Comparison of ENCODE assay signal across 8 mouse cellular contexts in genomic region chr10:81401205-81401520, GRCm38 (mm10). TPM values are rescaled to one million over a fixed set of nuclear protein-coding genes. Genes with fewer than 3 reads are reported as not detected.
DNase-seq lines count a peak whose midpoint lies in the region; ATAC-seq and TF ChIP-seq lines count a peak whose summit lies in the region.

No protein-coding gene starts in this region.

- H3K27ac ChIP-seq in layer of hippocampus, adult 2 months, result peak overlapping the region; percentile 86
- H3K27ac ChIP-seq in embryonic facial prominence, embryonic 13.5 days, result peak overlapping the region; percentile 96
- H3K27ac ChIP-seq in intestine, embryonic 14.5 days (ENCODE audit: low read depth), result peak overlapping the region; percentile 86

- 31% methylated on average over 10 of the region's 10 CpGs for WGBS in embryonic facial prominence, embryonic 13.5 days
- WGBS in intestine, embryonic 14.5 days, result 35% methylated on average over 10 of the region's 10 CpGs

- no peak overlapping the region for H3ac ChIP-seq in myocyte (ENCODE audit: control insufficient read depth, insufficient read length)

- peak overlapping the region; percentile 44 for H3K4me2 ChIP-seq in embryonic facial prominence, embryonic 13.5 days
- H3K4me2 ChIP-seq in intestine, embryonic 14.5 days (ENCODE audit: low read length), result no peak overlapping the region
- H3K4me2 ChIP-seq in myocyte (ENCODE audit: low read depth), result no peak overlapping the region

- peaks cover 66% of the 10 kb centered on the region for H3K36me3 ChIP-seq in embryonic facial prominence, embryonic 13.5 days
- peaks cover 46% of the 10 kb centered on the region for H3K36me3 ChIP-seq in intestine, embryonic 14.5 days (ENCODE audit: control insufficient read depth, insufficient read depth, low read length)
- peaks cover 41% of the 10 kb centered on the region for H3K36me3 ChIP-seq in myocyte (ENCODE audit: control insufficient read depth, insufficient read depth)

- no peak for DNase-seq in layer of hippocampus, adult 2 months (ENCODE audit: low spot score in 2 of 2)
- DNase-seq in layer of hippocampus, postnatal 25 days (ENCODE audit: extremely low spot score in 1 of 2, low spot score in 1 of 2), result no peak
- no peak for DNase-seq in intestine, embryonic 14.5 days (ENCODE audit: low spot score)
- DNase-seq in retina, embryonic 14.5 days (ENCODE audit: low spot score), result no peak
- DNase-seq in gastrocnemius, adult 18-20 months (ENCODE audit: low spot score), result no peak
- DNase-seq in layer of hippocampus, postnatal 14 days (ENCODE audit: low spot score in 2 of 2), result no peak

- TF ChIP-seq POLR2A in myocyte (IDR thresholded peaks at IDR 0.05; ENCODE audit: insufficient read length, low read depth), result no peak

- no peaks in the 10 kb centered on the region for H3K9me3 ChIP-seq in embryonic facial prominence, embryonic 13.5 days
- no peaks in the 10 kb centered on the region for H3K9me3 ChIP-seq in intestine, embryonic 14.5 days (ENCODE audit: control insufficient read depth, low read length)

- no peaks in the 10 kb centered on the region for H3K79me2 ChIP-seq in myocyte (ENCODE audit: control insufficient read depth, insufficient read depth)

- peaks cover 56% of the 10 kb centered on the region for H3K4me1 ChIP-seq in embryonic facial prominence, embryonic 13.5 days
- H3K4me1 ChIP-seq in intestine, embryonic 14.5 days (replicated peaks; ENCODE audit: control insufficient read depth, insufficient read depth, low read length), result peaks cover 15% of the 10 kb centered on the region

- no peak for TF ChIP-seq CTCF in layer of hippocampus, adult 2 months (conservative IDR thresholded peaks at IDR 0.05)

- H3K27me3 ChIP-seq in embryonic facial prominence, embryonic 13.5 days, result no peaks in the 10 kb centered on the region; the same call in 1 of the 2 replicates
- H3K27me3 ChIP-seq in intestine, embryonic 14.5 days (replicated peaks; ENCODE audit: control insufficient read depth, insufficient read depth, low read length), result no peaks in the 10 kb centered on the region
- H3K27me3 ChIP-seq in myocyte (ENCODE audit: control insufficient read depth, insufficient read depth, insufficient read length), result no peaks in the 10 kb centered on the region

- no peak for ATAC-seq in embryonic facial prominence, embryonic 13.5 days (ENCODE audit: insufficient number of reproducible peaks, insufficient read depth, low FRiP score, low TSS enrichment, low read depth)
- peak; percentile 7; the same call in 1 of the 2 replicates for ATAC-seq in intestine, embryonic 14.5 days (replicated peaks; ENCODE audit: low FRiP score, low TSS enrichment, low read depth)

- no peak overlapping the region for H3K4me3 ChIP-seq in layer of hippocampus, adult 2 months
- no peak overlapping the region for H3K4me3 ChIP-seq in embryonic facial prominence, embryonic 13.5 days
- H3K4me3 ChIP-seq in intestine, embryonic 14.5 days (ENCODE audit: low read depth, low read length), result no peak overlapping the region
- H3K4me3 ChIP-seq in myocyte, result no peak overlapping the region

- H3K9ac ChIP-seq in embryonic facial prominence, embryonic 13.5 days, result peak overlapping the region; percentile 51; the same call in 1 of the 2 replicates
- no peak overlapping the region for H3K9ac ChIP-seq in intestine, embryonic 14.5 days (ENCODE audit: low read length)

TF ChIP-seq in myocyte, 11 proteins besides CTCF, POLR2A, EP300 and RAD21:
- peak; percentile 34 for TF ChIP-seq POLR2AphosphoS2 (IDR thresholded peaks at IDR 0.05; ENCODE audit: insufficient read length, low read depth)
- no peak for TF ChIP-seq MYOD1 (IDR thresholded peaks at IDR 0.05; ENCODE audit: control insufficient read depth in 1 of 3, insufficient read length in 2 of 3, low read depth in 2 of 3)
- TF ChIP-seq MYOG (IDR thresholded peaks at IDR 0.05; ENCODE audit: control insufficient read depth in 1 of 3, insufficient read depth in 1 of 3, insufficient read length in 2 of 3, low read depth in 2 of 3), result no peak
- TF ChIP-seq E2F4 (IDR thresholded peaks at IDR 0.05; ENCODE audit: insufficient read depth), result no peak
- TF ChIP-seq REST (IDR thresholded peaks at IDR 0.05; ENCODE audit: insufficient read depth, insufficient read length), result no peak

RNA-seq across cellular contexts. Expression of gene Smim24, which starts 8.3 kb away (rescaled TPM):
- 1 to 10 TPM; 1.9 to 2.1 TPM for total RNA-seq in layer of hippocampus, adult 2 months (2021)
- total RNA-seq in layer of hippocampus, postnatal 25 days (2021), result 1 to 10 TPM; 1.4 to 3.1 TPM
- polyA plus RNA-seq in embryonic facial prominence, embryonic 13.5 days (2015; fragmentation: Nextera tagmentation; extraction: Ambion mirVana), result 3.1 and 7.1 TPM in 2 replicates
- polyA plus RNA-seq in intestine, embryonic 14.5 days (2014; fragmentation: Nextera tagmentation; extraction: Ambion mirVana), result 99.8 and 125 TPM in 2 replicates
- polyA plus RNA-seq in myocyte (2012; fragmentation: generic; extraction: Trizol), result 0.30 TPM
- not detected for total RNA-seq in gastrocnemius, adult 18-20 months (2021)
- 1 to 10 TPM; 1.1 to 1.5 TPM for total RNA-seq in layer of hippocampus, postnatal 14 days (2021)

RNA-seq across cellular contexts. Expression of gene Gm48552, which starts 12.4 kb away (rescaled TPM):
- total RNA-seq in layer of hippocampus, adult 2 months (2021), result 1 to 10 TPM; 5.5 to 8.1 TPM
- 1 to 10 TPM; 3.2 to 4.7 TPM for total RNA-seq in layer of hippocampus, postnatal 25 days (2021)
- polyA plus RNA-seq in embryonic facial prominence, embryonic 13.5 days (2015; fragmentation: Nextera tagmentation; extraction: Ambion mirVana), result 1.2 and 1.5 TPM in 2 replicates
- polyA plus RNA-seq in intestine, embryonic 14.5 days (2014; fragmentation: Nextera tagmentation; extraction: Ambion mirVana), result 0.37 and 0.44 TPM in 2 replicates
- polyA plus RNA-seq in myocyte (2012; fragmentation: generic; extraction: Trizol), result 0.73 TPM
- under 1 TPM in 1 of 2 experiments, not detected in 1; 0.34 TPM for total RNA-seq in gastrocnemius, adult 18-20 months (2021)
- total RNA-seq in layer of hippocampus, postnatal 14 days (2021), result 1 to 10 TPM; 2.8 to 5.4 TPM

RNA-seq across cellular contexts. Expression of gene Gm48551, which starts 16.9 kb away (rescaled TPM):
- total RNA-seq in layer of hippocampus, adult 2 months (2021), result 1 to 10 TPM; 4.4 to 6.1 TPM
- total RNA-seq in layer of hippocampus, postnatal 25 days (2021), result 1 to 10 TPM; 2.6 to 3.7 TPM
- polyA plus RNA-seq in embryonic facial prominence, embryonic 13.5 days (2015; fragmentation: Nextera tagmentation; extraction: Ambion mirVana), result 4.1 and 5.0 TPM in 2 replicates
- 2.4 and 4.2 TPM in 2 replicates for polyA plus RNA-seq in intestine, embryonic 14.5 days (2014; fragmentation: Nextera tagmentation; extraction: Ambion mirVana)
- polyA plus RNA-seq in myocyte (2012; fragmentation: generic; extraction: Trizol), result 1.7 TPM
- under 1 TPM; 0.57 to 0.97 TPM for total RNA-seq in gastrocnemius, adult 18-20 months (2021)
- 1 to 10 TPM; 3.1 to 4.5 TPM for total RNA-seq in layer of hippocampus, postnatal 14 days (2021)

RNA-seq across cellular contexts. Expression of gene Dohh, which starts 16.9 kb away (rescaled TPM):
- total RNA-seq in layer of hippocampus, adult 2 months (2021), result 10 to 100 TPM; 75.9 to 79.7 TPM
- total RNA-seq in layer of hippocampus, postnatal 25 days (2021), result 10 to 100 TPM; 79.1 to 87.1 TPM
- polyA plus RNA-seq in embryonic facial prominence, embryonic 13.5 days (2015; fragmentation: Nextera tagmentation; extraction: Ambion mirVana), result 67.8 and 71.8 TPM in 2 replicates
- polyA plus RNA-seq in intestine, embryonic 14.5 days (2014; fragmentation: Nextera tagmentation; extraction: Ambion mirVana), result 70.7 and 70.8 TPM in 2 replicates
- polyA plus RNA-seq in myocyte (2012; fragmentation: generic; extraction: Trizol), result 103 TPM
- total RNA-seq in gastrocnemius, adult 18-20 months (2021), result 10 to 100 TPM; 41.1 to 44.1 TPM
- total RNA-seq in layer of hippocampus, postnatal 14 days (2021), result 10 to 100 TPM; 73.7 to 74.3 TPM

RNA-seq across cellular contexts. Expression of gene Fzr1, which starts 22.8 kb away (rescaled TPM):
- 10 to 100 TPM; 70.1 to 72.0 TPM for total RNA-seq in layer of hippocampus, adult 2 months (2021)
- total RNA-seq in layer of hippocampus, postnatal 25 days (2021), result 10 to 100 TPM; 65.9 to 66.6 TPM
- 102 and 119 TPM in 2 replicates for polyA plus RNA-seq in embryonic facial prominence, embryonic 13.5 days (2015; fragmentation: Nextera tagmentation; extraction: Ambion mirVana)
- polyA plus RNA-seq in intestine, embryonic 14.5 days (2014; fragmentation: Nextera tagmentation; extraction: Ambion mirVana), result 93.3 and 93.9 TPM in 2 replicates
- 42.0 TPM for polyA plus RNA-seq in myocyte (2012; fragmentation: generic; extraction: Trizol)
- total RNA-seq in gastrocnemius, adult 18-20 months (2021), result 10 to 100 TPM; 15.3 to 15.4 TPM
- 10 to 100 TPM; 68.6 to 73.2 TPM for total RNA-seq in layer of hippocampus, postnatal 14 days (2021)
